Mouse (Mus musculus): ENCODE data around the gene 1520401A03Rik. TPM values are rescaled to one million over a fixed set of nuclear protein-coding genes. Genes with fewer than 3 reads are reported as not detected.

1520401A03Rik gene
- polyA plus RNA-seq, 1 experiment from 2014 or later: 0.08 TPM

GRCm38 (mm10) chr17:23758801-23759200 lies 36.2 kb upstream of the 1520401A03Rik start:
- H3K4me3 ChIP-seq (ENCODE audit: low read depth, low read length): no peak overlapping the region
- no peaks in the 10 kb centered on the region for H3K4me1 ChIP-seq (replicated peaks; ENCODE audit: control insufficient read depth, insufficient read depth, low read length)
- ATAC-seq (ENCODE audit: low FRiP score): no peak
- DNase-seq (ENCODE audit: low spot score): no peak
- WGBS: 81% methylated on average over 8 of the region's 8 CpGs
- no peak overlapping the region for H3K4me2 ChIP-seq (replicated peaks; ENCODE audit: low read depth, low read length)
- no peaks in the 10 kb centered on the region for H3K27me3 ChIP-seq (ENCODE audit: control insufficient read depth, insufficient read depth, low read length)
- no peak overlapping the region for H3K27ac ChIP-seq (ENCODE audit: low read depth, low read length)
- H3K36me3 ChIP-seq (ENCODE audit: control insufficient read depth, insufficient read depth, low read length): peaks cover 32% of the 10 kb centered on the region
- H3K9me3 ChIP-seq (ENCODE audit: control insufficient read depth, low read length): no peaks in the 10 kb centered on the region
- H3K9ac ChIP-seq (ENCODE audit: low read depth, low read length): no peak overlapping the region

- Histone ChIP-seq H3K9me3 (ENCODE audit: control insufficient read depth, low read length) (no peaks in the 10 kb centered on the region), H3K9ac (ENCODE audit: low read depth, low read length) (no peak overlapping the region), H3K4me1 (replicated peaks; ENCODE audit: control insufficient read depth, insufficient read depth, low read length) (no peaks in the 10 kb centered on the region), H3K27ac (ENCODE audit: low read depth, low read length) (no peak overlapping the region), H3K4me3 (ENCODE audit: low read depth, low read length) (no peak overlapping the region), H3K27me3 (ENCODE audit: control insufficient read depth, insufficient read depth, low read length) (no peaks in the 10 kb centered on the region), H3K36me3 (ENCODE audit: control insufficient read depth, insufficient read depth, low read length) (peaks cover 38% of the 10 kb centered on the region), H3K4me2 (replicated peaks; ENCODE audit: low read depth, low read length) (no peak overlapping the region)
- DNase-seq (ENCODE audit: low spot score) (no peak), ATAC-seq (ENCODE audit: low FRiP score) (no peak)
- 95% methylated on average over 9 of the region's 9 CpGs for WGBS
These were observed 35.0 kb upstream of the 1520401A03Rik start for GRCm38 (mm10) chr17:23757581-23757980.

GRCm38 (mm10) chr17:23755689-23756088 lies 33.1 kb upstream of the 1520401A03Rik start:
- Histone ChIP-seq H3K27ac (ENCODE audit: low read depth, low read length) (no peak overlapping the region), H3K9me3 (ENCODE audit: control insufficient read depth, low read length) (no peaks in the 10 kb centered on the region), H3K4me3 (ENCODE audit: low read depth, low read length) (no peak overlapping the region), H3K9ac (ENCODE audit: low read depth, low read length) (no peak overlapping the region), H3K4me1 (replicated peaks; ENCODE audit: control insufficient read depth, insufficient read depth, low read length) (no peaks in the 10 kb centered on the region), H3K36me3 (ENCODE audit: control insufficient read depth, insufficient read depth, low read length) (peaks cover 35% of the 10 kb centered on the region), H3K27me3 (ENCODE audit: control insufficient read depth, insufficient read depth, low read length) (no peaks in the 10 kb centered on the region), H3K4me2 (replicated peaks; ENCODE audit: low read depth, low read length) (no peak overlapping the region)
- no peak for DNase-seq (ENCODE audit: low spot score)
- no peak for ATAC-seq (ENCODE audit: low FRiP score)
- WGBS: 97% methylated on average over 13 of the region's 13 CpGs

- 81% methylated on average over 11 of the region's 11 CpGs for WGBS
- peaks cover 12% of the 10 kb centered on the region for H3K4me1 ChIP-seq (replicated peaks; ENCODE audit: control insufficient read depth, insufficient read depth, low read length)
- H3K27ac ChIP-seq (ENCODE audit: low read depth, low read length): no peak overlapping the region
- no peak for ATAC-seq (ENCODE audit: low FRiP score)
- H3K9me3 ChIP-seq (ENCODE audit: control insufficient read depth, low read length): no peaks in the 10 kb centered on the region
- H3K4me2 ChIP-seq (replicated peaks; ENCODE audit: low read depth, low read length): no peak overlapping the region
- H3K27me3 ChIP-seq (ENCODE audit: control insufficient read depth, insufficient read depth, low read length): peaks cover 32% of the 10 kb centered on the region
- H3K36me3 ChIP-seq (ENCODE audit: control insufficient read depth, insufficient read depth, low read length): peaks cover 10% of the 10 kb centered on the region
- no peak overlapping the region for H3K9ac ChIP-seq (ENCODE audit: low read depth, low read length)
- H3K4me3 ChIP-seq (ENCODE audit: low read depth, low read length): no peak overlapping the region
- DNase-seq (ENCODE audit: low spot score): no peak
These were observed 27.0 kb upstream of the 1520401A03Rik start for GRCm38 (mm10) chr17:23749400-23750191.

GRCm38 (mm10) chr17:23748631-23749391 lies 26.2 kb upstream of the 1520401A03Rik start:
- Histone ChIP-seq H3K36me3 (ENCODE audit: control insufficient read depth, insufficient read depth, low read length) (peaks cover 10% of the 10 kb centered on the region), H3K27ac (ENCODE audit: low read depth, low read length) (no peak overlapping the region), H3K4me1 (replicated peaks; ENCODE audit: control insufficient read depth, insufficient read depth, low read length) (peaks cover 12% of the 10 kb centered on the region), H3K9ac (ENCODE audit: low read depth, low read length) (no peak overlapping the region), H3K4me3 (ENCODE audit: low read depth, low read length) (no peak overlapping the region), H3K4me2 (replicated peaks; ENCODE audit: low read depth, low read length) (no peak overlapping the region), H3K27me3 (ENCODE audit: control insufficient read depth, insufficient read depth, low read length) (peaks cover 40% of the 10 kb centered on the region), H3K9me3 (ENCODE audit: control insufficient read depth, low read length) (no peaks in the 10 kb centered on the region)
- ATAC-seq (ENCODE audit: low FRiP score) (no peak), DNase-seq (ENCODE audit: low spot score) (peak; percentile 83)
- 37% methylated on average over 10 of the region's 10 CpGs for WGBS

GRCm38 (mm10) chr17:23748026-23748425 lies 25.4 kb upstream of the 1520401A03Rik start:
- WGBS: 41% methylated on average over 6 of the region's 6 CpGs
- H3K4me2 ChIP-seq (replicated peaks; ENCODE audit: low read depth, low read length): no peak overlapping the region
- H3K36me3 ChIP-seq (ENCODE audit: control insufficient read depth, insufficient read depth, low read length): peaks cover 5% of the 10 kb centered on the region
- peaks cover 12% of the 10 kb centered on the region for H3K4me1 ChIP-seq (replicated peaks; ENCODE audit: control insufficient read depth, insufficient read depth, low read length)
- DNase-seq (ENCODE audit: low spot score) (no peak), ATAC-seq (ENCODE audit: low FRiP score) (no peak)
- no peak overlapping the region for H3K4me3 ChIP-seq (ENCODE audit: low read depth, low read length)
- no peak overlapping the region for H3K9ac ChIP-seq (ENCODE audit: low read depth, low read length)
- H3K27me3 ChIP-seq (ENCODE audit: control insufficient read depth, insufficient read depth, low read length): peaks cover 48% of the 10 kb centered on the region
- no peaks in the 10 kb centered on the region for H3K9me3 ChIP-seq (ENCODE audit: control insufficient read depth, low read length)
- H3K27ac ChIP-seq (ENCODE audit: low read depth, low read length): no peak overlapping the region

GRCm38 (mm10) chr17:23747471-23747870 lies 24.9 kb upstream of the 1520401A03Rik start:
- Histone ChIP-seq H3K4me3 (ENCODE audit: low read depth, low read length) (no peak overlapping the region), H3K4me1 (replicated peaks; ENCODE audit: control insufficient read depth, insufficient read depth, low read length) (peaks cover 12% of the 10 kb centered on the region), H3K36me3 (ENCODE audit: control insufficient read depth, insufficient read depth, low read length) (no peaks in the 10 kb centered on the region; the same call in 1 of the 2 replicates), H3K27me3 (ENCODE audit: control insufficient read depth, insufficient read depth, low read length) (peaks cover 53% of the 10 kb centered on the region), H3K9me3 (ENCODE audit: control insufficient read depth, low read length) (no peaks in the 10 kb centered on the region), H3K9ac (ENCODE audit: low read depth, low read length) (no peak overlapping the region), H3K27ac (ENCODE audit: low read depth, low read length) (no peak overlapping the region), H3K4me2 (replicated peaks; ENCODE audit: low read depth, low read length) (no peak overlapping the region)
- DNase-seq (ENCODE audit: low spot score) (no peak), ATAC-seq (ENCODE audit: low FRiP score) (no peak)
- 79% methylated on average over 3 of the region's 3 CpGs for WGBS

- peaks cover 12% of the 10 kb centered on the region for H3K4me1 ChIP-seq (replicated peaks; ENCODE audit: control insufficient read depth, insufficient read depth, low read length)
- no peaks in the 10 kb centered on the region for H3K9me3 ChIP-seq (ENCODE audit: control insufficient read depth, low read length)
- H3K4me3 ChIP-seq (ENCODE audit: low read depth, low read length): no peak overlapping the region
- H3K9ac ChIP-seq (ENCODE audit: low read depth, low read length): no peak overlapping the region
- DNase-seq (ENCODE audit: low spot score): no peak
- H3K4me2 ChIP-seq (replicated peaks; ENCODE audit: low read depth, low read length): no peak overlapping the region
- ATAC-seq (ENCODE audit: low FRiP score): no peak
- H3K27me3 ChIP-seq (ENCODE audit: control insufficient read depth, insufficient read depth, low read length): peaks cover 60% of the 10 kb centered on the region
- H3K36me3 ChIP-seq (ENCODE audit: control insufficient read depth, insufficient read depth, low read length): no peaks in the 10 kb centered on the region
- 75% methylated on average over 3 of the region's 3 CpGs for WGBS
- no peak overlapping the region for H3K27ac ChIP-seq (ENCODE audit: low read depth, low read length)
These were observed 24.2 kb upstream of the 1520401A03Rik start for GRCm38 (mm10) chr17:23746767-23747166.
